Mouse (Mus musculus): Measurements from ENCODE around the gene Mad2l1bp. TPM values are rescaled to one million over a fixed set of nuclear protein-coding genes. Genes with fewer than 3 reads are reported as not detected.

Mad2l1bp gene
- polyA plus RNA-seq (2017; shearing (Covaris generic)) = 41.2 TPM

GRCm38 (mm10) chr17:46152847-46153782 lies at the start of gene Mad2l1bp:
TSS of gene Mad2l1bp (minus strand) at chr17:46153553.

GRCm38 (mm10) chr17:46202421-46203071 lies 49.2 kb upstream of the Mad2l1bp start, which contains the start of the genes Polh and Xpo5:
TSS of gene Polh (minus strand) at chr17:46202645.
TSS of gene Xpo5 (plus strand) at chr17:46202782.

GRCm38 (mm10) chr17:46160686-46161085 lies 7.3 kb upstream of the Mad2l1bp start, which contains the start of gene Gtpbp2:
TSS of gene Gtpbp2 (plus strand) at chr17:46161032.

GRCm38 (mm10) chr17:46143578-46144423 lies 9.6 kb downstream of the Mad2l1bp start, which contains the start of gene Rsph9:
TSS of gene Rsph9 (minus strand) at chr17:46144216.

GRCm38 (mm10) chr17:46110402-46111289 lies 42.7 kb downstream of the Mad2l1bp start, which contains the start of gene Mrps18a:
TSS of gene Mrps18a (plus strand) at chr17:46110986.

Other genes with a start within 250 kb of the Mad2l1bp start
- 5.0 TPM for gene Vegfa, start 121.2 kb downstream of the Mad2l1bp start, polyA plus RNA-seq (2017; shearing (Covaris generic))
- 81.6 TPM for gene Mrps18a, start 42.6 kb downstream of the Mad2l1bp start, polyA plus RNA-seq (2017; shearing (Covaris generic))
- gene Rsph9, start 9.3 kb downstream of the Mad2l1bp start, polyA plus RNA-seq (2017; shearing (Covaris generic)) = 0.87 TPM
- gene Gtpbp2, start 7.5 kb upstream of the Mad2l1bp start, polyA plus RNA-seq (2017; shearing (Covaris generic)) = 72.4 TPM
- 5.0 TPM for gene Polh, start 49.1 kb upstream of the Mad2l1bp start, polyA plus RNA-seq (2017; shearing (Covaris generic))
- 32.3 TPM for gene Xpo5, start 49.2 kb upstream of the Mad2l1bp start, polyA plus RNA-seq (2017; shearing (Covaris generic))
- gene Polr1c, start 94.5 kb upstream of the Mad2l1bp start, polyA plus RNA-seq (2017; shearing (Covaris generic)) = 54.6 TPM
- 174 TPM for gene Yipf3, start 94.5 kb upstream of the Mad2l1bp start, polyA plus RNA-seq (2017; shearing (Covaris generic))
- 0.21 TPM for gene Lrrc73, start 100.0 kb upstream of the Mad2l1bp start, polyA plus RNA-seq (2017; shearing (Covaris generic))
- gene Tjap1, start 129.5 kb upstream of the Mad2l1bp start, polyA plus RNA-seq (2017; shearing (Covaris generic)) = 38.5 TPM
- not detected for gene Dlk2, start 143.9 kb upstream of the Mad2l1bp start, polyA plus RNA-seq (2017; shearing (Covaris generic))
- gene Abcc10, start 174.8 kb upstream of the Mad2l1bp start, polyA plus RNA-seq (2017; shearing (Covaris generic)) = 5.6 TPM
- 10.7 TPM for gene Zfp318, start 230.2 kb upstream of the Mad2l1bp start, polyA plus RNA-seq (2017; shearing (Covaris generic))

Measured in naive thymus-derived CD4-positive, alpha-beta T cell, adult 5 months (primary cell).